Mouse (Mus musculus) stomach, embryonic 16.5 days (tissue): ENCODE results near the gene Gpr107. TPM values are rescaled to one million over a fixed set of nuclear protein-coding genes. Genes with fewer than 3 reads are reported as not detected.

Experiments
- ATAC-seq: fragments of 200-750 bp; cut with Nextera tagmentation; 2 replicates; pipeline ENCODE4 v1.8.0; 2017; ENCODE audit warnings: moderate number of reproducible peaks, moderate TSS enrichment; ENCODE audit not compliant: insufficient read depth, low FRiP score
- H3K27ac ChIP-seq: fragments of 300-500 bp; sonication (generic); 2 replicates; pipeline ENCODE4 v1.5.1; 2014; ENCODE audit warnings: low read length
- H3K27me3 ChIP-seq: fragments of 300-500 bp; sonication (generic); 2 replicates; pipeline ENCODE4 v1.6.1; 2014; ENCODE audit warnings: low read length, control low read depth, mixed read lengths; ENCODE audit not compliant: control insufficient read depth, insufficient read depth
- H3K36me3 ChIP-seq: fragments of 300-500 bp; sonication (generic); 2 replicates; pipeline ENCODE4 v1.6.1; 2014; ENCODE audit warnings: low read length; ENCODE audit not compliant: control insufficient read depth, insufficient read depth
- H3K4me1 ChIP-seq: fragments of 300-500 bp; sonication (generic); 2 replicates; pipeline ENCODE4 v1.6.1; 2014; ENCODE audit warnings: low read length, control low read depth, mixed read lengths; ENCODE audit not compliant: control insufficient read depth, insufficient read depth
- H3K4me2 ChIP-seq: fragments of 300-500 bp; sonication (generic); 2 replicates; pipeline ENCODE4 v1.6.1; 2014; ENCODE audit warnings: low read depth, low read length, mixed read lengths
- H3K4me3 ChIP-seq: fragments of 300-500 bp; sonication (generic); replicated peaks from 2 replicates; pipeline ENCODE4 v1.5.1; 2014; ENCODE audit warnings: mild to moderate bottlenecking, low read length
- H3K9ac ChIP-seq: fragments of 300-500 bp; sonication (generic); 2 replicates; pipeline ENCODE4 v1.6.1; 2014; ENCODE audit warnings: low read length
- H3K9me3 ChIP-seq: fragments of 300-500 bp; sonication (generic); replicated peaks from 2 replicates; pipeline ENCODE4 v1.6.1; 2016; ENCODE audit warnings: low read length, control low read depth; ENCODE audit not compliant: control insufficient read depth
- WGBS: fragments of 180-500 bp; shearing (Covaris S2); extraction: QIAGEN DNeasy Blood & Tissue Kit; methylation state at CpG from one replicate; pipeline ENCODE4 v1.1.7; 2014; 5-methylcytosine and 5-hydroxymethylcytosine counted together
- polyA plus RNA-seq: library from polyadenylated mRNA; unstranded; fragments of >200 nt; fragmentation: Nextera tagmentation; extraction: Ambion mirVana; gene quantifications from 2 replicates; pipeline ENCODE4 v1.2.1, GENCODE M21; 2015

Gpr107 gene
- polyA plus RNA-seq, 1 experiment from 2014 or later = 39.3 TPM

GRCm38 (mm10) chr2:31133981-31134380, 18.1 kb upstream of the Gpr107 start:
- Histone ChIP-seq H3K9me3 (no peaks in the 10 kb centered on the region), H3K4me1 (peaks cover 41% of the 10 kb centered on the region), H3K27ac (no peak overlapping the region), H3K36me3 (no peaks in the 10 kb centered on the region), H3K27me3 (no peaks in the 10 kb centered on the region), H3K9ac (no peak overlapping the region), H3K4me2 (no peak overlapping the region), H3K4me3 (no peak overlapping the region)
- 64% methylated on average over 3 of the region's 4 CpGs for WGBS
- ATAC-seq = no peak

GRCm38 (mm10) chr2:31135512-31135931, 16.6 kb upstream of the Gpr107 start:
- no peak for ATAC-seq
- WGBS = 48% methylated on average over 13 of the region's 13 CpGs
- peaks cover 35% of the 10 kb centered on the region for H3K4me1 ChIP-seq
- H3K4me2 ChIP-seq = no peak overlapping the region
- no peaks in the 10 kb centered on the region for H3K27me3 ChIP-seq
- no peak overlapping the region for H3K4me3 ChIP-seq
- H3K9ac ChIP-seq = no peak overlapping the region
- H3K36me3 ChIP-seq = no peaks in the 10 kb centered on the region
- no peak overlapping the region for H3K27ac ChIP-seq
- no peaks in the 10 kb centered on the region for H3K9me3 ChIP-seq

GRCm38 (mm10) chr2:31136338-31136737, 15.8 kb upstream of the Gpr107 start:
- H3K27ac ChIP-seq = no peak overlapping the region
- no peak overlapping the region for H3K9ac ChIP-seq
- 47% methylated on average over 12 of the region's 13 CpGs for WGBS
- no peak overlapping the region for H3K4me2 ChIP-seq
- H3K4me3 ChIP-seq = no peak overlapping the region
- no peak for ATAC-seq
- no peaks in the 10 kb centered on the region for H3K27me3 ChIP-seq
- H3K36me3 ChIP-seq = no peaks in the 10 kb centered on the region
- peaks cover 30% of the 10 kb centered on the region for H3K4me1 ChIP-seq
- no peaks in the 10 kb centered on the region for H3K9me3 ChIP-seq

- peaks cover 27% of the 10 kb centered on the region for H3K4me1 ChIP-seq
- 0 out of 2 replicates have a peak overlapping the region, but pooled peaks have one; percentile 2 for H3K9ac ChIP-seq
- 62% methylated on average over 14 of the region's 14 CpGs for WGBS
- ATAC-seq = no peak
- no peaks in the 10 kb centered on the region for H3K36me3 ChIP-seq
- no peak overlapping the region for H3K27ac ChIP-seq
- H3K4me3 ChIP-seq = no peak overlapping the region
- H3K9me3 ChIP-seq = no peaks in the 10 kb centered on the region
- no peaks in the 10 kb centered on the region for H3K27me3 ChIP-seq
- no peak overlapping the region for H3K4me2 ChIP-seq
These were observed 15.0 kb upstream of the Gpr107 start for GRCm38 (mm10) chr2:31137018-31137590.

- Histone ChIP-seq H3K27me3 (no peaks in the 10 kb centered on the region), H3K4me2 (no peak overlapping the region), H3K9me3 (no peaks in the 10 kb centered on the region), H3K4me3 (no peak overlapping the region), H3K4me1 (peaks cover 32% of the 10 kb centered on the region), H3K9ac (no peak overlapping the region), H3K36me3 (no peaks in the 10 kb centered on the region), H3K27ac (no peak overlapping the region)
- whole genome bisulfite sequencing = 91% methylated on average over 10 of the region's 10 CpGs
- ATAC-seq = no peak
These were observed 12.9 kb upstream of the Gpr107 start for GRCm38 (mm10) chr2:31139174-31139632.

GRCm38 (mm10) chr2:31139991-31140771, 11.9 kb upstream of the Gpr107 start:
- no peaks in the 10 kb centered on the region for H3K36me3 ChIP-seq
- H3K4me2 ChIP-seq = peak overlapping the region; percentile 92
- peak overlapping the region; percentile 96; the same call in 1 of the 2 replicates for H3K9ac ChIP-seq
- H3K4me1 ChIP-seq = peaks cover 32% of the 10 kb centered on the region
- H3K4me3 ChIP-seq = peak overlapping the region; percentile 89
- no peak for ATAC-seq
- H3K27ac ChIP-seq = no peak overlapping the region
- no peaks in the 10 kb centered on the region for H3K27me3 ChIP-seq
- 63% methylated on average over 12 of the region's 12 CpGs for WGBS
- H3K9me3 ChIP-seq = no peaks in the 10 kb centered on the region

- Histone ChIP-seq H3K27me3 (no peaks in the 10 kb centered on the region), H3K4me1 (peaks cover 32% of the 10 kb centered on the region), H3K9me3 (no peaks in the 10 kb centered on the region), H3K27ac (0 out of 2 replicates have a peak overlapping the region, but pooled peaks have one; percentile 82), H3K4me3 (peak overlapping the region; percentile 89), H3K9ac (peak overlapping the region; percentile 96), H3K4me2 (peak overlapping the region; percentile 92), H3K36me3 (no peaks in the 10 kb centered on the region)
- 4% methylated on average over 10 of the region's 10 CpGs for WGBS
- ATAC-seq = no peak
These were observed 11.4 kb upstream of the Gpr107 start for GRCm38 (mm10) chr2:31140772-31141073.

- WGBS = under 1% methylated on average over 73 of the region's 78 CpGs
- Histone ChIP-seq H3K9me3 (no peaks in the 10 kb centered on the region), H3K4me2 (peak overlapping the region; percentile 92), H3K36me3 (no peaks in the 10 kb centered on the region), H3K9ac (peak overlapping the region; percentile 96), H3K27me3 (no peaks in the 10 kb centered on the region), H3K4me3 (peak overlapping the region; percentile 89), H3K4me1 (peaks cover 30% of the 10 kb centered on the region), H3K27ac (peak overlapping the region; percentile 82)
- ATAC-seq = peak; percentile 60
These were observed 10.8 kb upstream of the Gpr107 start for GRCm38 (mm10) chr2:31141074-31141866.
